Mouse (Mus musculus): ENCODE data around the gene Arv1. TPM values are rescaled to one million over a fixed set of nuclear protein-coding genes. Genes with fewer than 3 reads are reported as not detected.

Gene Arv1
- total and polyA plus RNA-seq, 3 experiments = 9.7 to 22.0 (median 11.9) TPM

DNA sequence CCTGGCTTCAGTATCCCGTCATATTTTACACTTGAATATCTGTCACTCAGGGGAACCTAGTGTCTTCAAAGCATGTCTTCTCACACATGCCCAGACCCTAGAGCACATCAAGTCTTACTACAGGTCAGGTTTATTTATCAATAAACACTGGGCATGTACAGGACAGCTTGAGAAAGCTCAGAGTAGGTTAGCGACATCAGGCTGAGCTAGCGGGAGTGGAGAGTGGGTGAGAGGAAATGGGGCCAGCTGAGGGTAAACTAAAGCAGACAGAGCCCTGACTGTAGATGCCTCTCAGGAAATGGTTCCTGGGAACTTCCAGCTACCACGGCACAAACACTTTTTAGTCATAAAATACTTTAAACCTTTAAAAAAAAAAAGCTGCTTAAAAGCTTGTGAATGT is 18.4 kb upstream of the Arv1 start:
- no peak for TF ChIP-seq TBP (conservative IDR thresholded peaks at IDR 0.05; ENCODE audit: low read depth, low read length)
- TF ChIP-seq MAZ (IDR thresholded peaks at IDR 0.05; ENCODE audit: low read depth, low read length) = no peak
- TF ChIP-seq RCOR1 (conservative IDR thresholded peaks at IDR 0.05; ENCODE audit: low read depth, low read length) = no peak
- TF ChIP-seq UBTF (IDR thresholded peaks at IDR 0.05; ENCODE audit: low read depth, low read length) = no peak
- TF ChIP-seq ZNF384 (IDR thresholded peaks at IDR 0.05; ENCODE audit: low read depth, low read length) = no peak
- TF ChIP-seq CHD1 (IDR thresholded peaks at IDR 0.05; ENCODE audit: low read depth, low read length) = no peak
- TF ChIP-seq MAX (IDR thresholded peaks at IDR 0.05; ENCODE audit: low read length) = no peak
- no peak for TF ChIP-seq PAX5 (IDR thresholded peaks at IDR 0.05; ENCODE audit: low read length)
- no peak for TF ChIP-seq MYC (IDR thresholded peaks at IDR 0.05; ENCODE audit: low read depth, low read length)
- no peak for TF ChIP-seq SIN3A (IDR thresholded peaks at IDR 0.05; ENCODE audit: low read length)
- in situ Hi-C loops (cut with MboI; ENCODE audit: low pct_ligation_motif_present, low pct_unique_long_range_greater_than_20kb, low sequenced_read_pairs) = no loop called here
- H3K9me3 ChIP-seq (replicated peaks; ENCODE audit: low read length) = no peaks in the 10 kb centered on the region
- peaks cover 8 to 23% of the 10 kb centered on the region in 2 experiments for H3K4me1 ChIP-seq (ENCODE audit: control insufficient read depth in 1 of 2, insufficient read depth in 2 of 2)
- H3K27ac ChIP-seq (ENCODE audit: insufficient read depth, low read depth) = no peak overlapping the region
- peaks cover 37 to 78% of the 10 kb centered on the region in 2 experiments for H3K36me3 ChIP-seq (replicated peaks in 1 of 2; ENCODE audit: control insufficient read depth in 1 of 2, insufficient read depth in 1 of 2, low read length in 1 of 2)
- no peak overlapping the region for H3K9ac ChIP-seq (ENCODE audit: insufficient read depth, low read depth)
- dilution Hi-C loops (cut with MboI; ENCODE audit: extremely low pct_ligation_motif_present, extremely low pct_unique_long_range_greater_than_20kb, low sequenced_read_pairs) = no loop called here
- no peak overlapping the region for H3K4me2 ChIP-seq (ENCODE audit: insufficient read depth, low read depth, poor library complexity, severe bottlenecking)
- no peaks in the 10 kb centered on the region for H3K27me3 ChIP-seq (replicated peaks)
- H3K79me2 ChIP-seq (replicated peaks; ENCODE audit: control insufficient read depth, extremely low read depth, insufficient read depth, poor library complexity, severe bottlenecking) = no peaks in the 10 kb centered on the region
- DNase-seq (ENCODE audit: extremely low read depth) = no peak
- H3K4me3 ChIP-seq (replicated peaks in 1 of 3; ENCODE audit: low read depth in 2 of 3, low read length in 2 of 3, poor library complexity in 1 of 3) = no peak overlapping the region

DNA sequence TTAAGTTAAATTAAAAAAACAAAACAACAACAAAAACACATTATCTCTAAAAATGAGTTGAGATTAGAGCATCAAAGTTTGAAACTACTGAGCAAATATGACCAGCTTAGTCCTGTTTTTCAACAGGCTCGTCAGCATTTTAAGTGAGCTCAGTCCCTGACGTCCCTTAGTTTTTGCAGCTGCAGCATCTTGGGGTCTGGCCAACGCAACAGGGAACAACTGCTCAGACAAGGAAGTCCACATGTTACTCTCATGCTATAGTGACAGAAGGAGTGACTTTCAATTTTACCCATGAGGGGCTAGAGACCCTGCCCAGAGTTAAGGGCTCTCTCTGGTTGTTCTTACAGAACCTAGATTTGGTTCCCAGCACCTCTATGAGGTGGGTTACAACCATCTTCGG is 17.6 kb upstream of the Arv1 start:
- Histone ChIP-seq H3K9ac (ENCODE audit: insufficient read depth, low read depth) (no peak overlapping the region), H3K4me1 (ENCODE audit: control insufficient read depth in 1 of 2, insufficient read depth in 2 of 2) (peaks cover 8 to 23% of the 10 kb centered on the region in 2 experiments), H3K36me3 (replicated peaks in 1 of 2; ENCODE audit: control insufficient read depth in 1 of 2, insufficient read depth in 1 of 2, low read length in 1 of 2) (peaks cover 38 to 79% of the 10 kb centered on the region in 2 experiments), H3K27ac (ENCODE audit: insufficient read depth, low read depth) (no peak overlapping the region), H3K4me3 (replicated peaks in 1 of 3; ENCODE audit: low read depth in 2 of 3, low read length in 2 of 3, poor library complexity in 1 of 3) (no peak overlapping the region), H3K4me2 (ENCODE audit: insufficient read depth, low read depth, poor library complexity, severe bottlenecking) (no peak overlapping the region), H3K27me3 (replicated peaks) (no peaks in the 10 kb centered on the region), H3K9me3 (replicated peaks; ENCODE audit: low read length) (no peaks in the 10 kb centered on the region), H3K79me2 (replicated peaks; ENCODE audit: control insufficient read depth, extremely low read depth, insufficient read depth, poor library complexity, severe bottlenecking) (no peaks in the 10 kb centered on the region)
- TF ChIP-seq MAFK (IDR thresholded peaks at IDR 0.05; ENCODE audit: insufficient replicate concordance, low read length) (no peak), E2F4 (IDR thresholded peaks at IDR 0.05; ENCODE audit: insufficient replicate concordance, low read depth, low read length) (no peak), ELF1 (IDR thresholded peaks at IDR 0.05; ENCODE audit: low read depth, low read length) (no peak), CHD1 (IDR thresholded peaks at IDR 0.05; ENCODE audit: low read depth, low read length) (no peak), TBP (conservative IDR thresholded peaks at IDR 0.05; ENCODE audit: low read depth, low read length) (no peak), USF1 (IDR thresholded peaks at IDR 0.05; ENCODE audit: low read depth, low read length) (no peak), CTCF (conservative IDR thresholded peaks at IDR 0.05 in 1 of 2, IDR thresholded peaks at IDR 0.05 in 1 of 2; ENCODE audit: low read depth in 2 of 2, low read length in 2 of 2) (no peak), USF2 (conservative IDR thresholded peaks at IDR 0.05; ENCODE audit: low read depth, low read length) (no peak), EP300 (IDR thresholded peaks at IDR 0.05; ENCODE audit: low read length) (no peak), NRF1 (IDR thresholded peaks at IDR 0.05; ENCODE audit: low read depth, low read length) (no peak), JUN (IDR thresholded peaks at IDR 0.05; ENCODE audit: insufficient read depth, low read depth, low read length) (no peak), MAX (IDR thresholded peaks at IDR 0.05; ENCODE audit: low read length) (no peak), MAZ (IDR thresholded peaks at IDR 0.05; ENCODE audit: low read depth, low read length) (no peak)
- dilution Hi-C loops (cut with MboI; ENCODE audit: extremely low pct_ligation_motif_present, extremely low pct_unique_long_range_greater_than_20kb, low sequenced_read_pairs) = no loop called here
- DNase-seq (ENCODE audit: extremely low read depth) = no peak
- in situ Hi-C loops (cut with MboI; ENCODE audit: low pct_ligation_motif_present, low pct_unique_long_range_greater_than_20kb, low sequenced_read_pairs) = no loop called here

All from CH12.LX (cell line).